Mouse (Mus musculus): ENCODE data around the gene 1700016C15Rik. TPM values are rescaled to one million over a fixed set of nuclear protein-coding genes. Genes with fewer than 3 reads are reported as not detected.

The 1700016C15Rik gene
- polyA plus RNA-seq (2017; shearing (Covaris generic)), result 0.48 TPM

DNA sequence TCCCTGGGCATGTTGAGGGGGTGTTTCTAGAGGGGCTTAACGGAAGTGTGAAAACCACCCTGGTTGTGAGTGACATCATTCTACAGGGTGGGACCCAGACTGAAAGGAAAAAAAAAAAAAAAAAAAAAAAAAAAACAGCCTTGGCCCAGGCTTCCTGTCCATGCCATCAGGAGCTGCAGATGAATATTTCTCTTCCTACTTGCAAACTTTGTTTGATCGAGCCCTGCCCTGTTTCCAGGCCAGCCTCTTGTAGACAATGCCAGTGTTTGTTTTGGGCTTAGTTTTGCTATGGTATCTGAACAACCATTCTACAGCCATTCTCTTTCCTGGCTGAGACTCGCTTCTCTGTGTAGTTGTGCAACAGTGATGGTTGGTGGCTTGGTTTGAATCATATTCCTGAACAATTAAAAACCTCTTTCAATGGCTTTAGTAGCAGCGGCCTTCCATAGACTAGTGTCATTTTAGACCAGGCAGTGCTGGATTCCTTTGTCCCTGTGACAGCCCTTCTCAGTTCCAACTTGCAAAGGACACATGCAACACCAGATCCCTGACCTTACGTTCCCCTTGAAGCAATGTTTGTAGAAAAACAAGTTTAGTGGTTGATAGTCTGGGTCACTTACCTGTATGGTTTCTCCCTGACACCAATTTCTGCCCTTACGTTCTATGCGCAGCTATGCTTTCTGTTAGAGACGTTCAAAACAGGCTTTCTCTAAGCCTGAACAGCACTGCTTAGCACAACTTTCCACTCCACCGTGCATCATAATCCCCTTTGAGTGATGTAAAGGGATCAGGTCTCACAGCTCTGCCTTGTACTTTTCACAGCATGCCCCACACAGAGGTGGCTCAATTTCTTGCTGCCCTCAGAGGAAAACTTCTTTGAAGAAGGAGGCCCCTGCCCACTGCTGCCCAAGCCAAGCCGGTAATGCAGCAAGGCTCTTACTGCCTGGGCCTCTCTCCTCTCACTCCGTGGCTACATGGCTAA lies at the start of gene 1700016C15Rik:
Gene 1700016C15Rik, plus strand, starts transcription at position 772 of the 982 bp plus-strand sequence.

DNA sequence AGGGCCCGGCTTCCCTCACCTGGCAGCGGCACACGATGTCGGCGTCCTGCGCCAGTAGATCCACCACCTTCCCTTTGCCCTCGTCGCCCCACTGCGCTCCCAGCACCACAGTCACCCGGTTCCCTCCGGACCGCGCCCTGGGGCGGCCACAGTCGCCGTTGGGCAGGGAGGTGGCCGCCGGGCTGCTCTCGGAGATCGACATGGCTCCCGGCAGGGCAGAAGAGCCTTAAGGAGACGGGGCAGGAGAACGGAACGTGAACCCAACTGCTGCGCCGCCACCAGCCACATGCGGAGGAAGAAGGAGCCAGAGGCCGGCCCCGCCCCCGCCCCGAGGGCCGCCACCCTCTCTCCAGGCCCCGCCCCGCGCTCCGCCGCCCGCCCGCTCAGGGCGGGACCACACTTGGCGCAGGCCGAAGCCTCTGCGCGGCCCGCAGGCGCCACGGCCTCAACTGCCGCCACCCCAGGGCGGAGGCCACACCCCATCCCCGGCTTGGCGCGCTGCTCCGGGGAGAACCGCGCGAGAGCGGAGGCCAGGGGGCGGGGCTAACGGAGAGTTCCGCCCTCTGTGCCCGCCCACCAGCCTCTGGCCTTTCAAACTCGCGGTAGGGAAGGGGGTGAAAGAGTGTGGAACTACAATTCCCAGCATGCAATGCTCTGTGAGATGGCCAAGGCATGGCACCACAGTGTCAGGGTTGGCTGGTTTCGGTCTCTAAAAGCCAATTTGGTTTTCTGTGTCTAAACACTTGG lies 66.8 kb downstream of the 1700016C15Rik start, which contains the start of gene Adss:
Gene Adss, minus strand, starts transcription at position 319 of the 747 bp plus-strand sequence.

Other genes with a start within 250 kb of the 1700016C15Rik start
- 110 TPM for gene Adss, start 66.7 kb downstream of the 1700016C15Rik start, polyA plus RNA-seq (2017; shearing (Covaris generic))

All from CD4-positive, CD25-positive, alpha-beta regulatory T cell, adult 9 weeks (primary cell).